Mouse (Mus musculus) MEL (cell line): ENCODE measurements at regions not wholly inside any gene's neighbourhood (a gene's known extent, or its start where the extent isn't known, plus 50 kb on each side); places are given as distances from the start of the nearest gene placed in this dataset.

Experiments
- CHD2 ChIP-seq: IDR thresholded peaks from 2 replicates; pipeline ENCODE4 v1.6.1; 2011; ENCODE audit warnings: low read length, improper control_type of control experiment
- CTCF ChIP-seq, 3 experiments: IDR thresholded peaks in 2 of 3; conservative IDR thresholded peaks in 1 of 3; 2 replicates each; pipeline ENCODE4 v1.5.1; 2011 to 2012; ENCODE audit warnings: low read length in 3 of 3, low read depth in 2 of 3, mild to moderate bottlenecking in 2 of 3, improper control_type of control experiment in 1 of 3, inconsistent platforms in 1 of 3, mixed read lengths in 1 of 3, moderate library complexity in 1 of 3; ENCODE audit not compliant: control insufficient read depth in 1 of 3, insufficient read depth in 1 of 3, poor library complexity in 1 of 3, severe bottlenecking in 1 of 3

- TF ChIP-seq CHD2 (no peak), CTCF (IDR thresholded peaks at IDR 0.05 in 2 of 3, conservative IDR thresholded peaks at IDR 0.05 in 1 of 3; ENCODE audit: control insufficient read depth in 1 of 3, insufficient read depth in 1 of 3, low read depth in 2 of 3, low read length in 3 of 3, poor library complexity in 1 of 3, severe bottlenecking in 1 of 3) (no peak)
These were observed 113.8 kb downstream of the Rchy1 start for GRCm38 (mm10) chr5:91849114-91849513.
